Mouse (Mus musculus) liver, embryonic 11.5 days (tissue): ENCODE data around the gene Med6. TPM values are rescaled to one million over a fixed set of nuclear protein-coding genes. Genes with fewer than 3 reads are reported as not detected.

ENCODE experiments used
- ATAC-seq: fragments of 200-750 bp; cut with Nextera tagmentation; replicated peaks from 2 replicates; pipeline ENCODE4 v1.8.0; 2017; ENCODE audit warnings: moderate number of reproducible peaks, mild to moderate bottlenecking, moderate TSS enrichment, moderate library complexity; ENCODE audit not compliant: low FRiP score
- DNase-seq: peaks from one replicate; pipeline ENCODE4 v3.0.0-alpha.2; 2017; ENCODE audit warnings: low spot score
- H3K27ac ChIP-seq: fragments of 300-500 bp; sonication (generic); 2 replicates; pipeline ENCODE4 v1.5.1; 2014; ENCODE audit warnings: mild to moderate bottlenecking, low read depth, low read length, control low read depth
- H3K27me3 ChIP-seq: fragments of 300-500 bp; sonication (generic); replicated peaks from 2 replicates; pipeline ENCODE4 v1.6.1; 2014; ENCODE audit warnings: low read length, mixed read lengths; ENCODE audit not compliant: control insufficient read depth, insufficient read depth
- H3K36me3 ChIP-seq: fragments of 300-500 bp; sonication (generic); 2 replicates; pipeline ENCODE4 v1.6.1; 2014; ENCODE audit warnings: mild to moderate bottlenecking, low read length, moderate library complexity, mixed read lengths; ENCODE audit not compliant: control insufficient read depth, insufficient read depth
- H3K4me1 ChIP-seq: fragments of 300-500 bp; sonication (generic); replicated peaks from 2 replicates; pipeline ENCODE4 v1.6.1; 2014; ENCODE audit warnings: low read length, mixed read lengths; ENCODE audit not compliant: control insufficient read depth, insufficient read depth
- H3K4me2 ChIP-seq: fragments of 300-500 bp; sonication (generic); 2 replicates; pipeline ENCODE4 v1.6.1; 2014; ENCODE audit warnings: mild to moderate bottlenecking, control low read depth, moderate library complexity
- H3K4me3 ChIP-seq: fragments of 300-500 bp; sonication (generic); 2 replicates; pipeline ENCODE4 v1.5.1; 2014; ENCODE audit warnings: low read depth, low read length, control low read depth
- H3K9ac ChIP-seq: fragments of 300-500 bp; sonication (generic); 2 replicates; pipeline ENCODE4 v1.6.1; 2014; ENCODE audit warnings: low read depth, low read length, control low read depth
- H3K9me3 ChIP-seq: fragments of 300-500 bp; sonication (generic); 2 replicates; pipeline ENCODE4 v1.6.1; 2016; ENCODE audit warnings: low read length, inconsistent platforms, mixed read lengths; ENCODE audit not compliant: control insufficient read depth
- WGBS: fragments of 180-500 bp; shearing (Covaris S2); extraction: QIAGEN DNeasy Blood & Tissue Kit; methylation state at CpG from one replicate; pipeline ENCODE4 v1.1.7; 2014; 5-methylcytosine and 5-hydroxymethylcytosine counted together
- polyA plus RNA-seq: library from polyadenylated mRNA; unstranded; fragments of >200 nt; fragmentation: Nextera tagmentation; extraction: Ambion mirVana; gene quantifications from 2 replicates; pipeline ENCODE4 v1.2.1, GENCODE M21; 2014

The Med6 gene
- 71.6 and 73.8 TPM in 2 replicates for polyA plus RNA-seq

DNA sequence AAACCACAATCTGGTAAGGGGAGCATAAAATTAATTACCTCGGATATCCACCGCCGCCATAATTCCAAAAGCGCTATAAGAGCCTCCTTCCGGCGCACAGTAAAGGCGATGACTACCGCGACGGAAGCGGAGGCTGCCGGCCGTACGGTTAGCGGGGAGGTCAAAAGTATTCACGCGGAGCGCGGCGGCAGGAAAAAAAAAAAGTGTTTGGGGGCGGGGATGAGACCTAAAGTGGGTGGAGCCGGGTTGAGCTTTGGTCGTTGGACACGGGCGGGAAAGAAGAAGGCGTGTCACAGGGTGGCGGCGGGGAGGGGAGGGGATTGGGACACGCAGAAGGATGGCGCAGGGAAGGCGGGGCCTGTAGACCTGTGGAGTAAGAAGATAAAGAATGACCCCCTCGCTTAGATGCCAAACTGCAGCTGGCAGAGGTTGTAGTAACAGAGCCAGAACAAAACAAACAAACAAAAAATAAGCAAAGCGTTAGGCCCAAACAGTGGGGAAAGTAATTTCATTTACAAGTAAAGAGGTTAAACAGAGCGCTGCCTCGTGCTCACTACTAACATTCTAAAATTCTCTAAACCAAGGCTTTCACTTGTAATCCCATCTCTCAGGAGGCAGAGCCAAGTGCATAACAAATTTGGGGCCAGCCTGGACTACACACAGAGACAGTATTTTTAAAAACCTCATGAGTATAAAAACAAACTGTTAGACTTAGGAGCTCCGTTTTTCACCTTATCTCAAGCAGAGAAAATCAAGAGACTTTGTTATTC, at the start of gene Med6:
Gene Med6, minus strand, starts transcription at position 107 of the 770 bp plus-strand sequence.
- Histone ChIP-seq H3K27me3 (peaks cover 2% of the 10 kb centered on the region; the same call in 1 of the 2 replicates), H3K9ac (peak within 1 kb of the TSS; percentile 83), H3K4me1 (peaks cover 8% of the 10 kb centered on the region; the same call in 1 of the 2 replicates), H3K4me2 (peak within 1 kb of the TSS; percentile 77), H3K4me3 (peak within 1 kb of the TSS; percentile 88), H3K9me3 (no peaks in the 10 kb centered on the region), H3K36me3 (peaks cover 3% of the 10 kb centered on the region), H3K27ac (peak within 1 kb of the TSS; percentile 93)
- ATAC-seq (peak; percentile 96), DNase-seq (peak; percentile 97)
- 2% methylated on average over 36 of the region's 36 CpGs for WGBS

DNA sequence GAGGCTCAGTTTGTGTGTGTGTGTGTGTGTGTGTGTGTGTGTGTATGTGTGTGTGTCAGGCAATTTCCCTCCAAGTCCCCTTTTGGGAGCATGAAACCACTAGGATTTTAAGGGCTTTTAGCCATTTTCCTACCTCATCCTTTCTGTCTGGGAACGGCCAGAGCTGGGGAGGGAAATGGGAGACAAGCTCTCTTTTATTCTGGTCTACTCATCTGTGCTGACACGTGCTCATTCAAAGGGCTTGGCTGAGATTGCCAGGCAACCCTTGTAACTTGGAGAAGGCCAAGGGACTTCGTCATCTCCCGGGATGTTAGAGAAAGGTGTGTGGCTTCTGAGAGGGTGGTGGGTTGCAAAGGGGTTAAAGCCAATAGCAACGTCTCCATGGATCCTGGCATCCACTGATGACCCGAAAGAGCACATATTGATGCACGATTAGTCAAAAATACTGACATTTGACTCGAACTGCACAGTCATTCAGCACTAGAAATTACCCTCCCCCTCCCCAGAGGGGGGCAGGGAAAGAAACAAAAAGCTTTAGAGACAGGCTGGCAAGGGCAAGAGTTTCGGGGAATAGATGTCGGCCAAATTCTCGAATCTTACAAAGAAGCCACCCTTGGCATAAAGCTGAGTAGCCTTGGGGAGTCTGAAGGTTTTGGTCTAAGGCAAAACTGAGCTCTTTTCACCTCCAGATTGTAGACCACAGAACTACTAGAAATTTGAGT, 47.7 kb upstream of the Med6 start:
- ATAC-seq, result no peak
- no peak for DNase-seq
- H3K4me3 ChIP-seq, result no peak overlapping the region
- WGBS, result 70% methylated on average over 11 of the region's 11 CpGs
- no peak overlapping the region for H3K9ac ChIP-seq
- no peaks in the 10 kb centered on the region for H3K9me3 ChIP-seq
- no peaks in the 10 kb centered on the region for H3K36me3 ChIP-seq
- H3K4me2 ChIP-seq, result no peak overlapping the region
- no peak overlapping the region for H3K27ac ChIP-seq
- H3K4me1 ChIP-seq, result no peaks in the 10 kb centered on the region
- H3K27me3 ChIP-seq, result no peaks in the 10 kb centered on the region

DNA sequence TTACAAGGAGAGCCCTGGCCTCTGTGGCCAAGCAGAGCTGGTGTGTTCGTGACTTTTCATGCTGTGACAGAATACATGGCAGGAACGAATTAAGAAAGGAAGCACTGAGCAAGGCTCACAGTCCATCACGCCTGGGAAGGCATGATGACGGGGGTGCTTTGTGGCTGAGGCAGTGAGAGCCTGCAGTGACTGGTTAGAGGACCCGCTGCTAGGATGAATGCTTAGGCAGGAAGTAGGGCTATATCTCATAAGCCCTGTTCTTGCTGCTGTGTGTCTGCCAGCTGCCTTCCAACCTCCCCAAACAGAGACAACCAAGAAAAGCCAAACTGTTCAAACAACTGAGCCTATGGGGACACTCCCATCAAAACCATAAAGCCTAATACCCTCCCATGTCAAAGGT, 45.8 kb upstream of the Med6 start:
- DNase-seq, result no peak
- no peaks in the 10 kb centered on the region for H3K27me3 ChIP-seq
- H3K4me3 ChIP-seq, result no peak overlapping the region
- no peak overlapping the region for H3K4me2 ChIP-seq
- no peaks in the 10 kb centered on the region for H3K36me3 ChIP-seq
- H3K27ac ChIP-seq, result no peak overlapping the region
- ATAC-seq, result no peak
- WGBS, result 64% methylated on average over 5 of the region's 5 CpGs
- no peak overlapping the region for H3K9ac ChIP-seq
- no peaks in the 10 kb centered on the region for H3K9me3 ChIP-seq
- no peaks in the 10 kb centered on the region for H3K4me1 ChIP-seq

DNA sequence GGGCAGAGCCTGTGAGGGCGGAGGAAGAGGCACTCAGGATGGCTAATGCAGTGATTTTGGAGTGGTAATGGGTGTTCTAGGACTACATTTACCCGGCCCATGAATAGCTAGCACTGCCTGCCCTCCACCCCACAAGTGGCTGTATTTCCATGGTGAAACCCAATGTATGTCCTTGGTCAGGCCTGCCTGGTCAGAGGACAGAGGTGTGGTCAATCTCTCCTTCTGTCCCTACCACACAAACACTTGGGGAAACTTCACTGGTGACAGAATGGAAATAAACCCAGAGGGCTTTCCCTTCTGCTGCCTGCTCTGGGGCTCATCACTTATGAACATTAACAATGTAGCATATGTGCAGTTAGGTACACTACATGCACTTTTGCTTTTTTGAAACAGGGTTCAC, 38.4 kb upstream of the Med6 start:
- H3K9me3 ChIP-seq, result no peaks in the 10 kb centered on the region
- DNase-seq (no peak), ATAC-seq (no peak)
- no peak overlapping the region for H3K27ac ChIP-seq
- WGBS, result 64% methylated on average over 2 of the region's 2 CpGs
- H3K4me1 ChIP-seq, result no peaks in the 10 kb centered on the region
- no peak overlapping the region for H3K4me3 ChIP-seq
- H3K9ac ChIP-seq, result no peak overlapping the region
- H3K4me2 ChIP-seq, result no peak overlapping the region
- no peaks in the 10 kb centered on the region for H3K36me3 ChIP-seq
- peaks cover 55% of the 10 kb centered on the region for H3K27me3 ChIP-seq

DNA sequence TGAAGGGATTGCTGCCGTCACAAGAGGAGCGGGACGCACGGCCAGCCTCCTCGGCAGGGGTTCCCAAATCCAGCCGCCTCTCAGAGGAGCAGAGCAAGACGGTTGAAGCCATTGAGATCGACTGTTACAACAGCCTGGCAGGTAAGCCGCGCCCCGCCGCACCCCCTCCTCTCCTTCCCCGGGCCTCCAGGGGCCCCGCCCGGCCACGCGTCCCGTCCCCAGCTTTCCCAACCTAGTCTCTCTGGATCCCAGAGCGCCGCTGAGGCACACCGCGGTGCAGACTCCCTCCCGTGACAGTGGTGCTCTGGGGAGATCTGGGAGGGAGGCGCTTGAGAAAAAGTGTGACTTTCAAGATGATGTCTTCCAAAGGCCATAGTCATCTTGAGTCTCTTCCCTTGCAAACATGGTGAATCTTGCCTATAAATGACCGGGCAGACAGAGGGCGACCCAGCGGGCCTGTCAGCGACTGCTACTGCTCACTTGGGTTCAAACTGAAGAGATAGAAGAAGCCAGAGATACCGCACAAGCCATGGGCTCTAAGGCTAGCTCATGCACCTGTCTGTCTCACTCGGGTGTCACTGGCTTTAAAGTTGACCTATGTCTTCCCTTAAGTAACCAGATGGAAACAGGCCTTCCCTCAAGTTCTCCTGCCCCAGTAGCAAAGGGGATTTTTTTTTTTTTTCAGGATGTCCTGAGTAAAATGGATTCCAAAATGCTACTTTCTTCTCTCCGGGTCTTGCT, 37.0 kb upstream of the Med6 start:
- WGBS, result 5% methylated on average over 31 of the region's 31 CpGs

DNA sequence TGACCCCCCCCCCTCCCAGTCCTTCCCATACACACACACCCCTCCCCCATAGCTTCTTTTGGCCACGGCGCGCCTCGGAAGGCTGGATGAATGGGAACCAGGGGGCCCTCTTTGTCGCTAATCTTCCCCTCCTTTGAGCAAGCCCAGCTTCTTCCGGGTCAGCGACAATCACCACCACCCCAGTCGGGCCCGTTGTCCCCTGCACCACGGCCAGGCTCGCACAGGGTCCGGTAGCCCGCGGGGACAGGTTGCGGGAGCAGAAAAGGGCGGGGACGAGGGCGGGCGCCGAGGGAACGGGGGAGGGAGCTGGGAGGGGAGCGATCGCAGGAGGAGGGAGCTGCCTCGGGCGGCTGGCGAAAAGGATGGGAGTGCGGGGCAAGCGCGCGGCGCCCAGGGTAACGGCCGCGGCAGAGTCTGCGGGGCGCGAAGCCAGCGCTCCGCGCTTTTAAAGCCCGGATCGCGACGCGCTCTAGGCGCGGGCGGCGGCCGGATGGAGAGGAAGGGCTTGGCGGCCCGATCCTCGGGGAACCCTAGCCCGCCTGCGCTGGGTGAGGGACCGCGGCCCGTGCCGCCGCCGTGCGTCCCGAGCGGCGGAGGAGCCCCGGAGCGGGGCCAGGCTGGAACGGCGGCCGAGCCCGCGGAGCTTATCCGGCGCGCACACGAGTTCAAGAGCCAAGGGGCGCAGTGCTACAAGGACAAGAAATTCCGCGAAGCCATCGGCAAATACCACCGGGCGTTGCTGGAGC, 36.3 kb upstream of the Med6 start, which contains the start of gene Ttc9:
Gene Ttc9, plus strand, starts transcription at position 335 of the 746 bp plus-strand sequence.
- H3K4me3 ChIP-seq, result peak within 1 kb of the TSS; percentile 51
- peak; percentile 47 for DNase-seq
- no peak within 1 kb of the TSS for H3K27ac ChIP-seq
- H3K9me3 ChIP-seq, result no peaks in the 10 kb centered on the region
- H3K27me3 ChIP-seq, result peaks cover 58% of the 10 kb centered on the region
- no peaks in the 10 kb centered on the region for H3K36me3 ChIP-seq
- WGBS, result 2% methylated on average over 68 of the region's 82 CpGs
- no peaks in the 10 kb centered on the region for H3K4me1 ChIP-seq
- peak within 1 kb of the TSS; percentile 46; the same call in 1 of the 2 replicates for H3K9ac ChIP-seq
- ATAC-seq, result no peak
- H3K4me2 ChIP-seq, result peak within 1 kb of the TSS; percentile 80

More for the DNA sequence above, 37.0 kb upstream of the Med6 start:
- Histone ChIP-seq H3K27me3 (peaks cover 58% of the 10 kb centered on the region), H3K9ac (no peak overlapping the region; the same call in 1 of the 2 replicates), H3K4me3 (peak overlapping the region; percentile 51), H3K9me3 (no peaks in the 10 kb centered on the region), H3K36me3 (no peaks in the 10 kb centered on the region), H3K4me2 (peak overlapping the region; percentile 80), H3K27ac (no peak overlapping the region), H3K4me1 (no peaks in the 10 kb centered on the region)
- ATAC-seq (no peak), DNase-seq (peak; percentile 36)

DNA sequence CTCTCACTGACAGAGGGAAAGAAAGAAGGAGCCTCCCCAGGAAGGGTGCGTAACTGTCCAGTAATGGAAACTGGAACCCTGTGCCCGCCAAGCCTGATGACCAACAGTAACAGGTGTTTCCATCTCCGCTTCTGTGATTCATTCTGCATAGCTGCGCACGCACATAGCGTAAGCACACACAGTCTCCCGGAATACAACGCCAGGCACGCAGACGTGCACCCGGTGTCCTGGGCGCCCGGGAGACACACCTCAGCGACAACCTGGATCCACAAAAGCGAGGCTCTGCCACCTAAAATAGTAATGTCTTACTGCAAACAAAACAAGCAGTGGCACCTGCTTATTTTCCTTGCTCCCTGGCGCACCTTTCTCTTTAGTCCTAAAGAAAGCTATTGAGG, 35.7 kb upstream of the Med6 start:
- Histone ChIP-seq H3K9ac (no peak overlapping the region), H3K4me1 (no peaks in the 10 kb centered on the region), H3K9me3 (no peaks in the 10 kb centered on the region), H3K4me3 (peak overlapping the region; percentile 51), H3K27me3 (peaks cover 58% of the 10 kb centered on the region), H3K4me2 (peak overlapping the region; percentile 80), H3K36me3 (no peaks in the 10 kb centered on the region), H3K27ac (no peak overlapping the region)
- 2% methylated on average over 16 of the region's 16 CpGs for WGBS
- DNase-seq, result no peak
- ATAC-seq, result no peak

DNA sequence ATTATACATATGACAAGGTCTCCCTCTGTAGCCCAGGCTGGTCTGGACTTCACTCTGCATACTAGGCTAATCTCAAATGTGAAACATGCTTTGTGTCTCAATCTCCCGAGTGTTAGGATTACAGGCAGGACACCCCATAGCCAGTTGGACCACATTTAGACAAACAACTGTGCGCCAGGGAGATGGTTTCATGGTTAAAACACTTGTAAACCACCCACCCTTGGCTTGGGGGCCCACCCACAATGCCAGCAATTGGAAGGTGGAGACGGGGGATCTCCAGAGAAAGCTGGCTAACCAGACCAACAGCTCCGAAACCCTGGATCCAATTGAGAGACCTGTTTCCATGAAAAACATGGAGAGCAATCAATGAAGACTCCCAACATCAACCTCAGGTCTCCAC, 33.3 kb upstream of the Med6 start:
- WGBS, result 76% methylated on average over 4 of the region's 4 CpGs
- H3K36me3 ChIP-seq, result no peaks in the 10 kb centered on the region
- no peaks in the 10 kb centered on the region for H3K4me1 ChIP-seq
- no peak overlapping the region for H3K27ac ChIP-seq
- H3K9me3 ChIP-seq, result no peaks in the 10 kb centered on the region
- peaks cover 50% of the 10 kb centered on the region for H3K27me3 ChIP-seq
- no peak overlapping the region for H3K4me3 ChIP-seq
- no peak overlapping the region for H3K9ac ChIP-seq
- ATAC-seq (no peak), DNase-seq (no peak)
- H3K4me2 ChIP-seq, result no peak overlapping the region
